Mouse (Mus musculus): ENCODE measurements around the gene Mapkapk3.

Mapkapk3 gene

DNA sequence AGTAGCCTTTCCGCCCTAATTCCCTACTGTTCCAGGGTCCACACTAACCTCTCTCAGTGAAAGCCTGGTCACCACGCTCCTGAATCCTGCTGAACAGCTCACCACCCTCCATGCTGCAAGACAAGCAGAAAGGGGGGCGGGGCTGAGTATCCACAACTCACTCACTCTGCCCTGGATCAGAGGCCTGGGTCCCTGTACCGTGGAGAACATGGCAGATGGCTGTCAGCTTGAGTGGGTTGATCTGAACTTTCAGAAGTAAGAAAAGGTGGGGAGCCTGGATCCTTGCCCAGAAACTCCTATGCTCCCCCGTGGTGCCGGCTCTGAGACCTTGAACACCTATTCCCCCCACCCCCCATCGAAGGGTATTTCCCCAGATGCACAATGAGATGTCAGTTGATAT lies 27.3 kb downstream of the Mapkapk3 start:
- DNase-seq = peak; percentile 40 to 53

DNA sequence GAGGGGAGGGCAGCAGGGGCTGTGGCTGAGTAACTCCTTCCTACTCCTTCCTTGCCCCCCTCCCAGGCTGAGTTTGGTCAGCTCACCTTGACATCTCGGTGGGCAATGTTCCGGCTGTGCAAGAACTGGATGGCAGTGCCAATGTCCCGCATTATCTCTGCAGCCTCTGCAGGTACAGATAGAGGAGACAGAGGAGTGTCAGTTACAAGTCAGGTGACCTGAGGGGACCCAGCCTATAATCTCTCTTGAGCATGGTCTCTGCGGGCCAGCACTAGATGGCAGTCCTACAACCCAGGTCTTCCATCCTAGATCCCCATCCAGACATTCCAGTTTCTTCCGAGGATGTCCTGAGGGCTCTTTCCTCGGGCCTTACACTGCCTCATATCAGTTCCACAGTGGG lies 27.9 kb downstream of the Mapkapk3 start:
- peak in 1 of 2 experiments; percentile 10 for DNase-seq

DNA sequence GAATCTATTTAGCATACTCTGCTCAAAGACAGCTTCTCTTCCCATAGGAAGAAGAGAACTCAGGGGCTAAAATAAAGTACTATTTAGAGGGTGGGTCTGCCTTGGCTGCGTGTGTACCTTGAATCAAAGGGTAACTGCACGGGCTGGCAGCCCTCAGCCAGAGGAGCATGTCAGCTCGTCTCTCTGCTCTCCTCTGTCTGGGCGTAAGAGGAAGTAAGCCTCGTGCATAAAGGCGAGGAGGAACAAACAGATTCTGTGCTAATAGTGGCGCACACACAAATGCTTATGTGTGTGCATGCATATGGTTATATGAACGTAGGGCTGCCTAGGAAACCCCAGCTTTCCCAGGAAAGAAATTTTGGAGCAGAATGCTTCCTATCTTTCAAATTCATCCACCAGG lies 28.8 kb downstream of the Mapkapk3 start:
- peak in 1 of 2 experiments; percentile 20 for DNase-seq

DNA sequence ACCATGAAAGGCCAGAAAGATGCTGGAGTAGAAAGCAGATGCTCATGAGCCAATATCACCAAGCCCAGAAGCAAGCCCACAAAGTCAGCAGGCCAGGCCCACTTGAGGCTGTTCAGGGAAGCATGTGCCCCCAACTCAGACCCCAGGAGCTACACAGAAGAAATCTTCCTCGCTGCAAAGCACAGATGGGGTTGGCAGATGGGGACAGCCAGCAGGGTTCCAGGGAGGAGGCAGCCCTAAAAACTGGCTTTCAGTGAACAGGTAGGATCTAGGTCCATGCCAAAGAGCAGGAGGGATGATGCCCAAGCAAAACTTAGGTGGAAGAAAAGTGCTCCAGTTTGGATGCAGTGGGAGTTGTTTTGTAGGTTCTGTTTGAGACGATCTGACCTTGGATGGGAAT lies 29.2 kb downstream of the Mapkapk3 start:
- peak; percentile 64 to 70 for DNase-seq

DNA sequence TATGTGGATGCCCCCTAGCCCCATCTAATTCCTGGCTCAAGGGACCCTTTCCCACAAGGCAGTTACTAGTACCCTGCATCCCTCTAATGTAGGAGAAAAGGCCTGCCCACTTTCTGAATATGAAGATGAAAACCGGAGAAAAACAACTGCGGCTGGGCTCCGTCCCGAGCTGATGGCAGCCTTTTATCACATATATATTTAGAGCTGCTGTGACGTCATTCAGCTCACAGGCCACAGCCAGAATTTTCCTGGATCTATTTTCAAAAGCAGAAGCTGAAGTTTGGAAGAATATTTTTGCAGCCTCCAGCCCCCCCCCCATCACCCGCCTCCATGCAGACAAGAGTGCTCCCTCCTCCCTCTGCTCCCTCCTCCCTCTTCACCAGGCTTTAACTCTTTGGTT lies 30.1 kb downstream of the Mapkapk3 start:
- no peak for DNase-seq

DNA sequence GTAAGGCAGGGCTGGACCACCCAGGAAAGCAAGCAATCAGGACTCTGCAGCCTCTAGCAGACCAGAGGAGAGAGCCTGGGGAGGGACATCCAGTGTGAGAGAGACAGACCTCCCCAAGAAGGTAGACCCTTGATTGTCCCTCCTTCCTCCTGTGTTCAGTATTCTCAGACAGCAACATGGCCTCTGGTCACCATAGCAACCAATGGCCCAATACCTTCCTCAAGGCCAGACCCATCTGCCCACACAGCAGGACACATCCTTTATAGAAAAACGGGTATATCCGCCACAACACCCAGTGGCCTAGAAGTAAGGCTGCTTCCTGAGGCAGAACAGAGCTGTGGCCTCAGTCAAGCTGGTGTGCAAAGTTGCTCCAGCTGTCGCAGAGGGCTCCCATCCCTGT lies 34.1 kb downstream of the Mapkapk3 start:
- peak; percentile 78 to 84 for DNase-seq

DNA sequence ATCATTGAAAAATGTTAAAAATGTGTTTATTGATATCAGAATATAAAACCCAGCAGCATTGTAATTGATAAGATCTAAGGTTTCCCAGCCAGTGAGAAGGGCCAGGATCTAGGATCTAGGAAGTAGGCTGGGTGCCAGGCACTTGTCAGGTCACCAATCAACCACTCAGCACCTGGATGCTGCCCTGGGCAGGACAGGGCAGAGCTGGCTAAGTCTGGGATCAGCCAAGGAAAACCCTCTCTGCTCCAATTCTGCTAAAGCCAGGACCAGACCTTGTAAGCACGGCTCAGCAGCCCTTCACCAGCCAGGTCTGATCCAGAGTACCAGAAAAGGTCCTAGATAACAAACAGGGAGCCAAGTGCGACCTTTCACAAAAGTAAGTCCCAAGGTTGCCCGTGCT lies 34.8 kb downstream of the Mapkapk3 start:
- DNase-seq = peak; percentile 67 to 70

DNA sequence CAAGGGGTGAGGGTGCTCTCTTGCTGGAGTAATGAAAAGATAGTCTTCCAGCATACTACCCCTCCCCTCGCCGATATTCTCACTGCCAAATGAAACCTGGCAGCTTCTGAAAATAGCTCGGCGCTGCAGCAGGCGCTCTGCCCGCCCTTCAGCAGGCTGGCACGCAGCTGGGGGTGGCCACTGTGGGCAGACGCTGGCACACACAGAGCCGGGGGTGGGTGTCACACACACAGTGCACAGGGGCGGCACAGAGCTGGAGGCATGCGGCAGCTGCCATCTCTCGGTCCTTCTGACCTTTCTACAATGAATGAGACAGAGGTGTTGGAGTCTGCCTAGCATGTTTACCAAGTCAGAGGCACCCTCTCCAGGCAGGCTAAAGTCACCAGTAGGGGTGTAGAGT lies 35.2 kb downstream of the Mapkapk3 start:
- peak; percentile 90 to 94 for DNase-seq

DNA sequence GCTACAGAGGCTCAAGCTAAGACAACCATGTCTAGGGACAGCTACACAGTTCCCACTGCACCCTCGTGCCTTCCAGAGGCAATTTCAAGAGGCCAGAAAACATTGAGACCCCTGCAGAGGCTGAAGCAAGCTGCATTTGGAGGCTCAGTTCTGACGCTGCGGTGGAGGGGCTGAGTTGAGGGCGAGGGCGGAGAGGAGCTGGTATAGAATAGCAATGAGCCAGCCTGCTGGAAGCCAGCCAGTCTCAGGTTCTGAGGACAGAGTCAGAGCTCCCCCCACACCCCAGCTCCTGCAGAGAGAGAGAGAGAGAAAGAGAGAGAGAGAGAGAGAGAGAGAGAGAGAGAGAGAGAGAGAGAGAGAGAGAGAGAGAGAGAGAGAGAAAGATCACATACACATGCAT lies 37.5 kb downstream of the Mapkapk3 start:
- peak; percentile 77 to 82 for DNase-seq

DNA sequence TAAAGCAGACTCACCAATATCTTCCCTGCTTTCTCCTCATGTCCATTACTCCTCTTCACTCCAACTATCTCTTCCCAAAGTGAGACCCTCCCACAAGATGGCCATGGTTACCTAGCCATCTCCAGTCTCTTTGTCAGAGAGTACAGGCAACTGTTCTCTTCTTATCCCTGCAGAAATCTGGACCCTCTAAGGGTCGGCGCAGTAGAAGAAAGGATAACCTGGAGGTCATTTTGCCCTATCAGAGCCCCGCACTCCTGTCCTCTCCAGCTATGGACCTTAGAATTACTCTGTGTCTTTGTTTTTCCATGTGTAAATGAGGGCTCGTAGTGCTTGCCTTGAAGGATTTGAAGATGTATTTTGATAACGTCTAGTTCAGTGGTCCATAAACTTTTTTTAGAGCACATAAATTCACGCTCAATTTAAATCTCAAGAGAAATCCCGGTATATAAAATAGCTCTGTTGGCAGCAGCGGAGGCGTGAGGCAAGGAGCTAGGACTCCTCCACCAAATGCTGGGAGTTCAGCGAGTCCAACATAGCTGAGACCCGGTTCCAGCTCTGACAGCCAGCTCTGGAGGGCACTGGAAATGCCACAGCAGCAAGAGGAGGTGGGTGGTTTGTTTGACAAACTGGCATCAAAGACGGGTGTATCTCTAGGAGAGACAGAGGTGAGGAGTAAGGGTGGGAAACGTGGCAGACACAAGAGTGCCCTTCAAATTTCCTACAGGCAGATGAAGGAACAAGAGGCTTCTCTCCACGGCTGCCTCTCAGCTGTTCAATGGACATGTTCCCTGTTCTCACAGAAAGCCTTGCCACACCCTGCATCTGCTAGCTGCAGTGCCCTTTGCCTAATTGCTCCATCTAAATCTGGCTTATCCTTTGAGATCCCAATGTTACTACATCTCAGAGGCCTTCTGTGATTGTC lies 39.0 kb downstream of the Mapkapk3 start:
- DNase-seq = no peak

DNA sequence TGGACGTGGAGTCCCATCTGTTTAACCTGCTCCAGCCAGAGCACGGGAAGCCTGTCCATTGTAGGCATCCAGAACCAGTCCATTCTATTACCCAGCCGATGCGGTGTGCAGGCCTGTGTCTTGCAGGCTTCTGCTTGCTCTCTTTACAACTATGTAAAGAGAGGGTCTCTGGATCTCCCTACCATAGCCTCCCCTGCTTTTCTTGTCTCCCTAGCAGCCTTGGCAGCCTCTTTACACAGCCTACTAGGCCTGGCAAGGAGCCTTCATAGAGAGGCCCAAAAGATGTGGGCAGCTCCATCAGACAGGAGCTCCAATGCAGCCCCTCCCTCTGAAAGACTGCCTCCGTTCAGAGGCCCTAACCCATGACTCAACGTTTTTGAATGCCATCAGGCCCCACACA lies 40.5 kb downstream of the Mapkapk3 start:
- DNase-seq = peak; percentile 51 to 59

DNA sequence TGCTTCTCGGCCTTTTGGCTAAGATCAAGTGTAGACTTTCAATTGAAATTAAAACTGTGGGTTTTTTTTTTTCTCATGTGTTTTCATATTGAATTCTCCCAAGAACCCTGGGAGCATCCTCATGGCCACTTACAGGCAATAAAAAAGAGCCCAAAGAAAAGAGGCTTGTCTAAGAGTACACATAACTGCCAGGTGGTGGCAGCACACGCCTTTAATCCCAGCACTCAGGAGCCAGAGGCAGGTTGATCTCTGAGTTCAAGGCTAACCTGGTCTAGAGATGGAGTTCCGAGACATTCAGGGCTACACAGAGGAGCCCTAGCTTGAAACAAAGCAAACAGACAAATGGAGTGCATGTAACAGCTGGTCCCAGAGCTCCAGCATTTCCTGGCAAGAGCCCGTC lies 43.5 kb downstream of the Mapkapk3 start:
- peak; percentile 43 to 45 for DNase-seq

DNA sequence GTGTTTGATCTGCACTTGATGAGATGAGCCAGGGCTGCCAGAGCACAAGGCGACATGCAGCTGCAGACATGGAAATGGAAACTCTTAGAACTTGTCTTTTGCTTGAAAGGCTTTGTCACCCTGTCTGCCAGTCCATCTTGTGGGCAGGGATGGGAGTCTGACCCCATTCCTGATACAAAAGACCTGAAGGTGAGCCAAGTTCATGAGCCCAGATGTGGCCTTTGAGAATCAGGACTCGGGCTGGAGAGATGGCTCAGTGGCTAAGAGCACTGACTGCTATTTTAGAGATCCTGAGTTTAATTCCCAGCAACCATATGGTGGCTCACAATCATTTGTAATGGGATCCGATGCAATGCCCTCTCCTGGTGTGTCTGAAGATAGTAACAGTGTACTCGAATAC lies 44.4 kb downstream of the Mapkapk3 start:
- DNase-seq = no peak

DNA sequence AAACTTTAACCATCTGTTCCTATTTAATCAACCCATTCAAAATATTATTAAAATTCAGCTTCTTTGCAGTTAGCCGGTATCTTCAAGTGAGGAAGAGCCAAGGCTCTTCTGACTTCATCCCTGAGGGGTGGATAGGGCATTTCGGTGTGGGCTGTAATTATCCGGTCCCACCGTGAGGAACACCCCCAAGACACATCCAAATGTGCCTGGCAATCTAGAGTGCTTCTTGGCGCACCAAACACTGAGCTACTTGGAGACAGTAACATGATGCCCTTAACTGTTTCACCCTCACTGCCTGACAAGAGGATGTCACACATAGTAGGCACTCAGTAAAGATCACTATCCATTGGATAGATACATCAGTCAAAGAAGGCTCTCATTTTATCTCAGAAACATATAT lies 53.5 kb downstream of the Mapkapk3 start:
- DNase-seq = no peak

DNA sequence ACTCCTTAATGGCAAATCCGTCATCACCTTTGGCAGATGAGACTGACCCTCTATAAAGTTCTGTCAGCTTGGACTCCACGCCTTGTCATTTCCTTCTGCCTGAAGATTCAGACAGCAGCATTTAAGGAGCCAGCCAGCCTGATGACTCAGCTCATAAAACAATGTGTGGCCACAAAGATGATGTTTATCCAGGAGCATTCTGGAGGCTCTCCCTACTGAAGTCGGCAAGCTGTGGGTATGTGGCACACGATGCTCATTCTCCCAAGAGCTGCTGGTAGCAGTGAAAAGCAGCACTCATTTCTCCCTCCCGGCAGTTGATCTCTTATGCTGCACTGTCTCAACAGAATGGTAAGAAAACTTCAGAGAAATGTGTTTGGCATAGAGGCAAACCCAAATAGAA lies 54.4 kb downstream of the Mapkapk3 start:
- DNase-seq = no peak

DNA sequence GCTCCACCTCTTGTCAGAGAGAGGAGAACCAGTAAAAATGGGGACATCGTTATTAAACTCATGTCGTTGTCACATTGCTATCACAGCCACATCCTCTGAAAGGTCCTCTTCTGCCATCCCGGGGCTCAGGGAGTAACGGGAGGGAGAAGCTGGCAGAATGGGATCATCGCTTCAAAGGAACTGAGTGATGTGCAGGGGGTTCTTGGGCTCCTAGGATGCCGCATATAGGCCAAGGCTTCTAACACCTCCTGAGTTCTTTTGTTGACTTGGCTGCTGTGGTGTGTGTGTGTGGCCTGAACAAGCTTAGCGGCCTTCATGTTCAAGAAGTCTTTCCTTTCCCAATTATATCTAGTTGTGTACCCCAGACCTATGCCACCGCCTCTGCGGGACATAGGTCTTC lies 57.5 kb downstream of the Mapkapk3 start:
- no peak for DNase-seq

DNA sequence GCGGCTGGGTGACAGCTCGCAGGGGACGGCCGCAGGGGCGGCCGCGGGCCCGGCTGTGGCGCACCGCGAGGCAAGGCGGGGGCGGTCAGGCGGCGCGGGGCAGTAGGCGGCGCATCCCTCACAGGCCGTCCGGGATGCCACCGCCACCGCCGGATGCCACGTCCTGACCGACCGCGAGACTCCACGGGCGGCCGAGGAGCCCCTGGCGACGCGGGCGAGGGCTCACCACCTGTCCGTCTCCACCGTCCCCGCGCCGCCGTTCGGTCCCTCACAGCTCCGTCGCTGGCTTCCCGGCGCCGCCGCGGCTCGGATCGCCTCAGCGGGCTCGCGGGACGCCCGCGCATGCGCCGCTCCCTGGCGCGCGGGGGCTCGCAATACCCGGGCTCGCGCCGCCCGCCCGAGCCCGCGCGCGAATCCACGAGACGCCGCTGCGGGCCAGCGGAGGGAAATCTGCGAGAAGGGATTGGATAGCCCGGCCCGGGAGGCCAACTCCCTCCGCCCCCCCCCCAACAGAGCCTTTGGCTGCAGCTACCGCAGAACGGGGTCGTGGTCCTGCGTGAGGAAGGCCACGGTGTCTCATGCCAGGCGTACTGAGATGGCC lies 58.0 kb downstream of the Mapkapk3 start, which contains the start of gene Dock3:
Dock3 (minus strand) TSS at position 371 of the 601 bp plus-strand sequence.
- DNase-seq = peak; percentile 89 to 91

DNA sequence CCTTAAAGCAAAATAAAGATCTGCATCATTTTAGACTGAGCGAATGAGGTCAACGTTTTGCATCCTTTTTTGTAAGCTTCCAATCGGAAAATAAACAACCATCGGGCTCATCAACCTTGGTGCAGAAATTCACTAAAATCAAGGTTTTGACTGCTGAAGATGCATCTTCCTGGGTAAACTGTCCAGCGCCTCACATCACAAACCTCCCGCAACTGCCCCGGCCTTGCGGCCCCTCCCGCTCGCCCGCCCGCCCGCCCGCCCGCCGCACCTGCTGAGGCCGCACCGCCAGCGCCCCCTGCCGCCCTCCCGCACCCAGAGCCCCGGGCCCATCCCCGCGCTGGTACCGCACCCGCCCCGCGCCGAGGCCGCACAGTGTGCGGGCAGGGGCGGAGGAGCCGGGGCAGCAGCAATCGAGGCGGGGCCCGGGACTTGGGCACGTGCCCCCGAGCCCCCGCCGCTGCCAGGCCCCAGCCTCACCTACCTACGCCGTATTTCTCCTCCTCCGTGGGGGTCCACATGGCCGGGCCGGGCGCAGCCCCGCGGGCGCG lies 58.6 kb downstream of the Mapkapk3 start:
- peak; percentile 94 for DNase-seq

DNA sequence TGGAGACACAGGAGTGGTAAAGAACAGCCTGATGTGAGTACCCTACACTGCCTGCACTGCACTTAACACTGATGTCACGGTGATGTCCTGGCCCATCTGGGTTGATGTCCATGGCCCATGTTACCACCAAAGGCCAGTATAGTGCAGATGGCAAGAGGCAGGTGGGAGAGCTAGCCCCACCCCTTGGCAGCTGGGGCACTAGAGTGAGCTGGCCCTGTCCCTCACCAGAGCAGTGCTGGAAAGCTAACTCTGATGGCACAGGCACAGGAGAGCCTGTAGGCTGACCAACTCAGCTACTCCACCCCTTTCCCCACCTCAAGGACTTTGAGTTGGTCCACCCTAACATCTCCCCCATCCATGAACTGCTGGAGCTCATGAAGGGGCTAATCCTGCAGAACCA lies 65.1 kb downstream of the Mapkapk3 start:
- peak; percentile 53 to 69 for DNase-seq
